Mouse (Mus musculus): ENCODE data around the gene Mrgprh. TPM values are rescaled to one million over a fixed set of nuclear protein-coding genes. Genes with fewer than 3 reads are reported as not detected.

Mrgprh gene
- polyA plus RNA-seq, 1 experiment: 0.24 TPM

GRCm38 (mm10) chr17:12905810-12906209 lies 30.0 kb downstream of the Mrgprh start:
- Histone ChIP-seq H3K36me3 (ENCODE audit: control insufficient read depth, insufficient read depth, low read length) (peaks cover 21% of the 10 kb centered on the region), H3K27ac (ENCODE audit: control insufficient read depth, insufficient read depth, low read length) (no peak overlapping the region), H3K27me3 (ENCODE audit: control insufficient read depth, insufficient read depth, low read length) (no peaks in the 10 kb centered on the region), H3K4me3 (ENCODE audit: control insufficient read depth, insufficient read depth, low read length) (no peak overlapping the region), H3K4me1 (replicated peaks; ENCODE audit: control insufficient read depth, insufficient read depth, low read length) (no peaks in the 10 kb centered on the region)
- TF ChIP-seq CTCF (IDR thresholded peaks at IDR 0.05; ENCODE audit: borderline replicate concordance, control insufficient read depth, extremely low read depth, insufficient read depth, low read length, poor library complexity) (no peak), POLR2A (IDR thresholded peaks at IDR 0.05; ENCODE audit: control insufficient read depth, extremely low read depth, insufficient read depth, low read length, poor library complexity) (no peak)
- no peak for DNase-seq
- WGBS: 95% methylated on average over 4 of the region's 4 CpGs

GRCm38 (mm10) chr17:12906436-12906835 lies 30.6 kb downstream of the Mrgprh start:
- Histone ChIP-seq H3K27ac (ENCODE audit: control insufficient read depth, insufficient read depth, low read length) (no peak overlapping the region), H3K4me3 (ENCODE audit: control insufficient read depth, insufficient read depth, low read length) (no peak overlapping the region), H3K4me1 (replicated peaks; ENCODE audit: control insufficient read depth, insufficient read depth, low read length) (no peaks in the 10 kb centered on the region), H3K27me3 (ENCODE audit: control insufficient read depth, insufficient read depth, low read length) (no peaks in the 10 kb centered on the region), H3K36me3 (ENCODE audit: control insufficient read depth, insufficient read depth, low read length) (peaks cover 25% of the 10 kb centered on the region)
- no peak for DNase-seq
- 96% methylated on average over 9 of the region's 9 CpGs for WGBS
- no peak for TF ChIP-seq CTCF (IDR thresholded peaks at IDR 0.05; ENCODE audit: borderline replicate concordance, control insufficient read depth, extremely low read depth, insufficient read depth, low read length, poor library complexity)
- TF ChIP-seq POLR2A (IDR thresholded peaks at IDR 0.05; ENCODE audit: control insufficient read depth, extremely low read depth, insufficient read depth, low read length, poor library complexity): no peak

GRCm38 (mm10) chr17:12909361-12910280 lies 33.8 kb downstream of the Mrgprh start, which contains the start of gene Pnldc1:
Gene Pnldc1, minus strand, starts transcription at chr17:12910230.
- Histone ChIP-seq H3K27me3 (ENCODE audit: control insufficient read depth, insufficient read depth, low read length) (no peaks in the 10 kb centered on the region), H3K36me3 (ENCODE audit: control insufficient read depth, insufficient read depth, low read length) (peaks cover 38% of the 10 kb centered on the region), H3K27ac (ENCODE audit: control insufficient read depth, insufficient read depth, low read length) (no peak within 1 kb of the TSS), H3K4me1 (replicated peaks; ENCODE audit: control insufficient read depth, insufficient read depth, low read length) (no peaks in the 10 kb centered on the region), H3K4me3 (ENCODE audit: control insufficient read depth, insufficient read depth, low read length) (no peak within 1 kb of the TSS)
- DNase-seq: no peak
- 96% methylated on average over 35 of the region's 35 CpGs for WGBS
- TF ChIP-seq POLR2A (IDR thresholded peaks at IDR 0.05; ENCODE audit: control insufficient read depth, extremely low read depth, insufficient read depth, low read length, poor library complexity): no peak
- TF ChIP-seq CTCF (IDR thresholded peaks at IDR 0.05; ENCODE audit: borderline replicate concordance, control insufficient read depth, extremely low read depth, insufficient read depth, low read length, poor library complexity): no peak

GRCm38 (mm10) chr17:12910391-12910790 lies 34.6 kb downstream of the Mrgprh start:
- TF ChIP-seq POLR2A (IDR thresholded peaks at IDR 0.05; ENCODE audit: control insufficient read depth, extremely low read depth, insufficient read depth, low read length, poor library complexity) (no peak), CTCF (IDR thresholded peaks at IDR 0.05; ENCODE audit: borderline replicate concordance, control insufficient read depth, extremely low read depth, insufficient read depth, low read length, poor library complexity) (no peak)
- Histone ChIP-seq H3K36me3 (ENCODE audit: control insufficient read depth, insufficient read depth, low read length) (peaks cover 35% of the 10 kb centered on the region), H3K4me1 (replicated peaks; ENCODE audit: control insufficient read depth, insufficient read depth, low read length) (no peaks in the 10 kb centered on the region), H3K27me3 (ENCODE audit: control insufficient read depth, insufficient read depth, low read length) (no peaks in the 10 kb centered on the region), H3K27ac (ENCODE audit: control insufficient read depth, insufficient read depth, low read length) (no peak overlapping the region), H3K4me3 (ENCODE audit: control insufficient read depth, insufficient read depth, low read length) (no peak overlapping the region)
- WGBS: 91% methylated on average over 8 of the region's 8 CpGs
- DNase-seq: no peak

- Histone ChIP-seq H3K4me1 (replicated peaks; ENCODE audit: control insufficient read depth, insufficient read depth, low read length) (peaks cover 5% of the 10 kb centered on the region; the same call in 1 of the 2 replicates), H3K36me3 (ENCODE audit: control insufficient read depth, insufficient read depth, low read length) (peaks cover 40% of the 10 kb centered on the region), H3K27ac (ENCODE audit: control insufficient read depth, insufficient read depth, low read length) (peak within 1 kb of the TSS; percentile 76), H3K27me3 (ENCODE audit: control insufficient read depth, insufficient read depth, low read length) (no peaks in the 10 kb centered on the region), H3K4me3 (ENCODE audit: control insufficient read depth, insufficient read depth, low read length) (peak within 1 kb of the TSS; percentile 82)
- 2% methylated on average over 18 of the region's 18 CpGs for WGBS
- TF ChIP-seq CTCF (IDR thresholded peaks at IDR 0.05; ENCODE audit: borderline replicate concordance, control insufficient read depth, extremely low read depth, insufficient read depth, low read length, poor library complexity): no peak
- TF ChIP-seq POLR2A (IDR thresholded peaks at IDR 0.05; ENCODE audit: control insufficient read depth, extremely low read depth, insufficient read depth, low read length, poor library complexity): no peak
- DNase-seq: no peak
These were observed 39.6 kb downstream of the Mrgprh start, which contains the start of gene Tcp1 for GRCm38 (mm10) chr17:12915488-12915880. Gene Tcp1, plus strand, starts transcription at chr17:12915701.

GRCm38 (mm10) chr17:12915881-12916583 lies 40.2 kb downstream of the Mrgprh start, which contains the start of gene Mrpl18:
Gene Mrpl18, minus strand, starts transcription at chr17:12916345.
- Histone ChIP-seq H3K27ac (ENCODE audit: control insufficient read depth, insufficient read depth, low read length) (peak within 1 kb of the TSS; percentile 76), H3K4me1 (replicated peaks; ENCODE audit: control insufficient read depth, insufficient read depth, low read length) (peaks cover 5% of the 10 kb centered on the region; the same call in 1 of the 2 replicates), H3K36me3 (ENCODE audit: control insufficient read depth, insufficient read depth, low read length) (peaks cover 40% of the 10 kb centered on the region), H3K27me3 (ENCODE audit: control insufficient read depth, insufficient read depth, low read length) (no peaks in the 10 kb centered on the region), H3K4me3 (ENCODE audit: control insufficient read depth, insufficient read depth, low read length) (peak within 1 kb of the TSS; percentile 82)
- peak; percentile 54 for TF ChIP-seq CTCF (IDR thresholded peaks at IDR 0.05; ENCODE audit: borderline replicate concordance, control insufficient read depth, extremely low read depth, insufficient read depth, low read length, poor library complexity)
- TF ChIP-seq POLR2A (IDR thresholded peaks at IDR 0.05; ENCODE audit: control insufficient read depth, extremely low read depth, insufficient read depth, low read length, poor library complexity): peak; percentile 88
- peak; percentile 98 for DNase-seq
- WGBS: under 1% methylated on average over 56 of the region's 56 CpGs
